Mouse (Mus musculus): ENCODE results near the gene Mt3. TPM values are rescaled to one million over a fixed set of nuclear protein-coding genes. Genes with fewer than 3 reads are reported as not detected.
"Not testable (repeated sequence)": the region's sequence is repeated elsewhere in the genome, so short reads cannot be mapped to it uniquely, and the experiment has no call there.

Gene Mt3
- polyA plus RNA-seq, 1 experiment from 2014 or later: 12.0 TPM

GRCm38 (mm10) chr8:94121625-94122024, 30.8 kb upstream of the Mt3 start:
- Histone ChIP-seq H3K9ac (ENCODE audit: low read length) (no peak overlapping the region), H3K27ac (ENCODE audit: low read depth, low read length) (no peak overlapping the region), H3K27me3 (ENCODE audit: control insufficient read depth, insufficient read depth, low read length) (no peaks in the 10 kb centered on the region), H3K4me3 (ENCODE audit: low read depth, low read length) (no peak overlapping the region), H3K9me3 (ENCODE audit: control insufficient read depth, low read length) (no peaks in the 10 kb centered on the region), H3K4me2 (no peak overlapping the region), H3K4me1 (ENCODE audit: control insufficient read depth, insufficient read depth, low read length) (peaks cover 12% of the 10 kb centered on the region), H3K36me3 (ENCODE audit: control insufficient read depth, insufficient read depth, low read length) (no peaks in the 10 kb centered on the region)
- no peak for ATAC-seq (ENCODE audit: low FRiP score)
- DNase-seq (ENCODE audit: low spot score, missing footprints): no peak
- WGBS: 86% methylated on average over 9 of the region's 9 CpGs

DNA sequence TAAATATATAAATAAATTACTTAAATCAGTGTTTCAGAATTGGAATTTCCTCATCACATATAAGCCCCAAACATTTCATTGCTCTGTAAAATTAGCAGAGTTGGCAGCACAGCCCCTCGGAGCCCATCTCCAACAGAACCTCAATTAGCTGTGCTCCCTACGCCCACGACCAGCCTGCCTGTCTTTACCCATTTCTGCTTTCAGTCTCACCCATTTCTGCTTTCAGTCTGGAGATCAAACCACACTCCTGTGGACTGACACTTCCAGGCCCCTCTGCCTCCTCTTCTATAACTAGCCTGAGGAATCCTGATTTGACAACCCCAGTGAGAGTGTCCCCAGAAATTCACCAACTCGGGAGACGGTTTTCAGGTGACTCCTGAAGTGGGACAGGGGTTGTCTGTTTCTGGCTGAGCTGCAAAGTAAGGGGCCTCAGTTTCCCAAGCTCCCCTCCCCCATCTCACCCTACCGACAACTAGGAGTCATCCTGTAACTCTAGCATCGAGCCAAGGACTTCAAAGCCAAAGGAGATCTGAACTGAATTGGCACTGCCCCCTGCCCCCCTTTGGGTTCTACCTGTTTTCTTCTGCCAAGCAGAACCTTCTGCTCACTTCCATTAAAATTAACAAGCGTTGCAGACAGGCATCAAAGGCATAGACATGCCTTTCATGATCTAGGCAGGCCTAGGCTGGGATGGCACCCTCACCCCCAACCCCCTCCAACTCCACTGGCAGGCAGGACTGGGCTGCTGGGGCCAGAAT, 29.5 kb upstream of the Mt3 start:
- ATAC-seq (ENCODE audit: low FRiP score) (no peak), DNase-seq (ENCODE audit: low spot score, missing footprints) (no peak)
- peaks cover 12% of the 10 kb centered on the region for H3K4me1 ChIP-seq (ENCODE audit: control insufficient read depth, insufficient read depth, low read length)
- no peak overlapping the region for H3K27ac ChIP-seq (ENCODE audit: low read depth, low read length)
- no peak overlapping the region for H3K9ac ChIP-seq (ENCODE audit: low read length)
- WGBS: 57% methylated on average over 8 of the region's 8 CpGs
- no peak overlapping the region for H3K4me3 ChIP-seq (ENCODE audit: low read depth, low read length)
- H3K9me3 ChIP-seq (ENCODE audit: control insufficient read depth, low read length): no peaks in the 10 kb centered on the region
- H3K27me3 ChIP-seq (ENCODE audit: control insufficient read depth, insufficient read depth, low read length): no peaks in the 10 kb centered on the region
- no peak overlapping the region for H3K4me2 ChIP-seq
- no peaks in the 10 kb centered on the region for H3K36me3 ChIP-seq (ENCODE audit: control insufficient read depth, insufficient read depth, low read length)

DNA sequence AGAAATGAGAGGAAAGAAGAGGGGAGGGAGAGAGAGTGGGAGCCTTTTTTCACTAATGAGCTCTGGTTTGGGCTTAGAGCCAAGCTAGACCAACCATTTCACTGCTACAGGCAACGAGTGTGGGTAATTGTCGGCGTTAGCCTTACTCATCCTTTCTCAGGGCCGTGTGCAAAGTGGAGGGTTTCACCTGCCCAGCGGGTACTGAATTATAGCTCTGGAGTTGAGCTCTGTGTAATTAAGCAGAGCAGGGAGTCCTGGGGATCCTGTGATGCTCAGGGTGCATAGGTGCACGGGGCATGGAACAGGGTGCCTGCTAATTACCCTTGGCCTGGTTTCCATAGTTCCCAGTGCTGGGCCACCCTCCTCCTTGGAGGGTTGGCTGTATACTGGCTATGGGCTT, 24.7 kb upstream of the Mt3 start:
- Histone ChIP-seq H3K27me3 (ENCODE audit: control insufficient read depth, insufficient read depth, low read length) (no peaks in the 10 kb centered on the region), H3K9ac (ENCODE audit: low read length) (no peak overlapping the region), H3K4me3 (ENCODE audit: low read depth, low read length) (no peak overlapping the region), H3K4me1 (ENCODE audit: control insufficient read depth, insufficient read depth, low read length) (no peaks in the 10 kb centered on the region), H3K27ac (ENCODE audit: low read depth, low read length) (no peak overlapping the region), H3K4me2 (no peak overlapping the region), H3K36me3 (ENCODE audit: control insufficient read depth, insufficient read depth, low read length) (no peaks in the 10 kb centered on the region), H3K9me3 (ENCODE audit: control insufficient read depth, low read length) (no peaks in the 10 kb centered on the region)
- no peak for ATAC-seq (ENCODE audit: low FRiP score)
- WGBS: 76% methylated on average over 6 of the region's 6 CpGs
- DNase-seq (ENCODE audit: low spot score, missing footprints): no peak

GRCm38 (mm10) chr8:94129133-94129789, 23.1 kb upstream of the Mt3 start:
- Histone ChIP-seq H3K4me2 (no peak overlapping the region), H3K4me3 (ENCODE audit: low read depth, low read length) (no peak overlapping the region), H3K27me3 (ENCODE audit: control insufficient read depth, insufficient read depth, low read length) (no peaks in the 10 kb centered on the region), H3K27ac (ENCODE audit: low read depth, low read length) (no peak overlapping the region), H3K9me3 (ENCODE audit: control insufficient read depth, low read length) (no peaks in the 10 kb centered on the region), H3K36me3 (ENCODE audit: control insufficient read depth, insufficient read depth, low read length) (no peaks in the 10 kb centered on the region), H3K4me1 (ENCODE audit: control insufficient read depth, insufficient read depth, low read length) (no peaks in the 10 kb centered on the region), H3K9ac (ENCODE audit: low read length) (no peak overlapping the region)
- DNase-seq (ENCODE audit: low spot score, missing footprints) (no peak), ATAC-seq (ENCODE audit: low FRiP score) (no peak)
- WGBS: 70% methylated on average over 6 of the region's 6 CpGs

DNA sequence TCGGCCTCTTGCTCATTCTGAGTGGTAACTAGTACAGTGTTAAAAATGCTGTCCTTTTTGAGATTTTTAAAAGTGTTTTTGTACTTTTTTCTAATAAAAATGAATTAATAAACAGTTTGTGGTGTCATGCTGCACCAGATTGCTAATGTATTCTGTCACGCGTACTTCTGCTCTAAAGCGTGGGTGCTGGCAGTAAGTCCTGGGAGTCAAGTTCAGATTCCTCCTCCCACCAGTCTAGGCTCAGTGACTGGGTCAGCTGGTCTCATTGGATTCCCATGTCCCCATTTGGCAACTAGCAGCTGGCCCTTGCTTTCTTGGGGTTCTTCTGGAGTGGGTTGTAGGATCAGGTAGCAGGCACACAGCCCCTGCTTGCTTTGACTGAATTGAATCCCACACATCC, 22.3 kb upstream of the Mt3 start:
- Histone ChIP-seq H3K36me3 (ENCODE audit: control insufficient read depth, insufficient read depth, low read length) (no peaks in the 10 kb centered on the region), H3K9ac (ENCODE audit: low read length) (no peak overlapping the region), H3K9me3 (ENCODE audit: control insufficient read depth, low read length) (no peaks in the 10 kb centered on the region), H3K4me2 (no peak overlapping the region), H3K4me3 (ENCODE audit: low read depth, low read length) (no peak overlapping the region), H3K4me1 (ENCODE audit: control insufficient read depth, insufficient read depth, low read length) (no peaks in the 10 kb centered on the region), H3K27ac (ENCODE audit: low read depth, low read length) (no peak overlapping the region), H3K27me3 (ENCODE audit: control insufficient read depth, insufficient read depth, low read length) (no peaks in the 10 kb centered on the region)
- DNase-seq (ENCODE audit: low spot score, missing footprints): no peak
- ATAC-seq (ENCODE audit: low FRiP score): no peak
- WGBS: 96% methylated on average over 4 of the region's 4 CpGs

- 87% methylated on average over 5 of the region's 5 CpGs for WGBS
- no peak overlapping the region for H3K9ac ChIP-seq (ENCODE audit: low read length)
- H3K4me2 ChIP-seq: no peak overlapping the region
- DNase-seq (ENCODE audit: low spot score, missing footprints) (no peak), ATAC-seq (ENCODE audit: low FRiP score) (no peak)
- H3K4me1 ChIP-seq (ENCODE audit: control insufficient read depth, insufficient read depth, low read length): no peaks in the 10 kb centered on the region
- H3K36me3 ChIP-seq (ENCODE audit: control insufficient read depth, insufficient read depth, low read length): no peaks in the 10 kb centered on the region
- H3K27me3 ChIP-seq (ENCODE audit: control insufficient read depth, insufficient read depth, low read length): no peaks in the 10 kb centered on the region
- no peaks in the 10 kb centered on the region for H3K9me3 ChIP-seq (ENCODE audit: control insufficient read depth, low read length)
- H3K4me3 ChIP-seq (ENCODE audit: low read depth, low read length): no peak overlapping the region
- no peak overlapping the region for H3K27ac ChIP-seq (ENCODE audit: low read depth, low read length)
Observed at GRCm38 (mm10) chr8:94132096-94132495, 20.3 kb upstream of the Mt3 start.

GRCm38 (mm10) chr8:94134601-94135000, 17.8 kb upstream of the Mt3 start:
- H3K4me2 ChIP-seq; H3K4me1 ChIP-seq (ENCODE audit: control insufficient read depth, insufficient read depth, low read length); H3K36me3 ChIP-seq (ENCODE audit: control insufficient read depth, insufficient read depth, low read length); H3K9me3 ChIP-seq (ENCODE audit: control insufficient read depth, low read length); H3K4me3 ChIP-seq (ENCODE audit: low read depth, low read length); DNase-seq (ENCODE audit: low spot score, missing footprints); H3K9ac ChIP-seq (ENCODE audit: low read length); H3K27me3 ChIP-seq (ENCODE audit: control insufficient read depth, insufficient read depth, low read length); H3K27ac ChIP-seq (ENCODE audit: low read depth, low read length); ATAC-seq (ENCODE audit: low FRiP score): not testable (repeated sequence)
- 82% methylated on average over 3 of the region's 3 CpGs for WGBS

- no peak overlapping the region for H3K4me3 ChIP-seq (ENCODE audit: low read depth, low read length)
- WGBS: 91% methylated on average over 6 of the region's 6 CpGs
- H3K4me2 ChIP-seq: no peak overlapping the region
- no peaks in the 10 kb centered on the region for H3K27me3 ChIP-seq (ENCODE audit: control insufficient read depth, insufficient read depth, low read length)
- no peaks in the 10 kb centered on the region for H3K9me3 ChIP-seq (ENCODE audit: control insufficient read depth, low read length)
- no peaks in the 10 kb centered on the region for H3K4me1 ChIP-seq (ENCODE audit: control insufficient read depth, insufficient read depth, low read length)
- no peak overlapping the region for H3K9ac ChIP-seq (ENCODE audit: low read length)
- no peak overlapping the region for H3K27ac ChIP-seq (ENCODE audit: low read depth, low read length)
- DNase-seq (ENCODE audit: low spot score, missing footprints) (no peak), ATAC-seq (ENCODE audit: low FRiP score) (no peak)
- no peaks in the 10 kb centered on the region for H3K36me3 ChIP-seq (ENCODE audit: control insufficient read depth, insufficient read depth, low read length)
Observed at GRCm38 (mm10) chr8:94135556-94135955, 16.9 kb upstream of the Mt3 start.

DNA sequence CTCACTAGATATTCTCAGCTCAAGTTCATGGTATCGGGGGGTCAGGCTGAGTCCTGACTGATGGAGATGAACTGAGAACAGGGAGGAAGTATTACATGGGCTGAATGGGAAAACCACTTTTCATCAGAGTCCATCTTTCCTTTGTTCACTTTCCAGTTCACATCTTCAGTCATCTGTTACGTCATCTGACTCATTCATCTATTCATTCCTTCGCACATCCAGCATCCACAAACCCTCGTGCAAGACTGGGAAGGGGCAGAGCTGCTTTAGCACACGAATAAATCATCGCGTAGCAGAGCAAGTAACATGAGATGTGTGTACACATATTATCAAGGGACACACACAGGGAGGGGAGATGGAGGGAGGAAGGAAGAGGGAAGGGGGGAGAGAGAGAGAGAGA, 16.2 kb upstream of the Mt3 start:
- Histone ChIP-seq H3K9ac (ENCODE audit: low read length) (no peak overlapping the region), H3K4me2 (no peak overlapping the region), H3K4me3 (ENCODE audit: low read depth, low read length) (no peak overlapping the region), H3K27ac (ENCODE audit: low read depth, low read length) (no peak overlapping the region), H3K27me3 (ENCODE audit: control insufficient read depth, insufficient read depth, low read length) (no peaks in the 10 kb centered on the region), H3K36me3 (ENCODE audit: control insufficient read depth, insufficient read depth, low read length) (no peaks in the 10 kb centered on the region), H3K4me1 (ENCODE audit: control insufficient read depth, insufficient read depth, low read length) (no peaks in the 10 kb centered on the region), H3K9me3 (ENCODE audit: control insufficient read depth, low read length) (no peaks in the 10 kb centered on the region)
- ATAC-seq (ENCODE audit: low FRiP score) (no peak), DNase-seq (ENCODE audit: low spot score, missing footprints) (no peak)
- WGBS: 83% methylated on average over 7 of the region's 7 CpGs

Data from midbrain, embryonic 11.5 days (tissue).